Mouse (Mus musculus): Measurements from ENCODE around the gene Fbxo40.

DNA sequence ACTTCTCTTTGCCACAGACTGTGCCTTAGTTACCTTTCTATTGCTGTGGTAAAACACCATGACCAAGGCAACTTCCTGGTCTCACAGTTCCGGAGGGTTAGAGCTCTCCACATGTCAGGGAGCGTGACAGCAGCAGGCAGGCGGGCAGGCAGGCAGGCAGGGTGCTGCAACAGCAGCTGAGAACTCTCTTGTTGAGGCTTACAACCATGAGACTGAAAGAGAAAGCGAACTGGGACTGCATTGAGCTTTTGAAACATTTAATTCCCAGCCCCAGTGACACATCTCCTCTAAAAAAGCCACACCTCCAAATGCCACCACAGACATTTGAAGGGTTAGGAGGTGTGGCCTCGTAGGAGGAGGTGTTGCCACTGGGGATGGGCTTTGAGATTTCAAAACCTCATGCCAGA lies 4.6 kb downstream of the Fbxo40 start:
- TF ChIP-seq CTCF (IDR thresholded peaks at IDR 0.05; ENCODE audit: low read depth): no peak
- TF ChIP-seq EP300 (IDR thresholded peaks at IDR 0.05; ENCODE audit: low read depth): no peak

Measured in heart, postnatal 0 days (tissue).